In the genomic region with DNA sequence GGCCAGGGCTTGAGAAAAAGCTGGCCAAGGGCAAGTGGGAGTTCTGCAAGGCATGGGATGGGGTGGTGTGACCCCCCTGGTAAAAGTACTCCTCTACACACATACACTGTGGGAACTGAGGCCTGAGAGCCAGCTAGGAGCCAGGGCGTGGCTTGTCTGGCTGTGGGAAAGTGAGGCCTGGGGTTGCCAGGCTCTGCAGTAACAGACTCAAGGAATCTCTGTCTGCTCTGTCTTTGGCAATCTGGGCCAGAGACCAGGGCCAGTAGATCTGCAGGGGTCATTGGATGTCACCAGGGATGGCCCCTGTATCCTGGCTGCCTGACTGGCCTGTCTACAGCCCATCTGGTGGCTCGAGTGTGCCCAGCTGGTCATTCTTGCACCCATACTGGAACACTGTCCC, we compare ENCODE assay signal across 15 mouse cellular contexts.
DNase-seq lines count a peak whose midpoint lies in the region; ATAC-seq lines count a peak whose summit lies in the region.
"Had no signal": no experiment of that assay in that cellular context is flagged by ENCODE, and none has a peak within 500 bp of the region (broad histone marks: within the 10 kb centered on the region; RNA-seq: fewer than 3 reads in every experiment).

No protein-coding gene starts in this region.

- no peaks in the 10 kb centered on the region for H3K9me3 ChIP-seq in forebrain, embryonic 13.5 days (replicated peaks)
- H3K9me3 ChIP-seq in forebrain, embryonic 16.5 days (ENCODE audit: control insufficient read depth, low read length): no peaks in the 10 kb centered on the region
- H3K9me3 ChIP-seq in hindbrain, embryonic 16.5 days (ENCODE audit: control insufficient read depth, low read length): no peaks in the 10 kb centered on the region
- H3K9me3 ChIP-seq: embryonic facial prominence, embryonic 13.5 days had no signal

- H3K4me2 ChIP-seq in forebrain, embryonic 13.5 days: no peak overlapping the region
- H3K4me2 ChIP-seq in forebrain, embryonic 16.5 days (ENCODE audit: low read length): no peak overlapping the region
- H3K4me2 ChIP-seq in hindbrain, embryonic 16.5 days (ENCODE audit: low read length): no peak overlapping the region
- H3K4me2 ChIP-seq: embryonic facial prominence, embryonic 13.5 days had no signal

- no peaks in the 10 kb centered on the region for H3K36me3 ChIP-seq in forebrain, embryonic 13.5 days (ENCODE audit: poor library complexity, severe bottlenecking)
- no peaks in the 10 kb centered on the region for H3K36me3 ChIP-seq in forebrain, embryonic 16.5 days (ENCODE audit: control insufficient read depth, insufficient read depth)
- no peaks in the 10 kb centered on the region for H3K36me3 ChIP-seq in hindbrain, embryonic 16.5 days (ENCODE audit: control insufficient read depth, insufficient read depth, low read length)
- H3K36me3 ChIP-seq: embryonic facial prominence, embryonic 13.5 days had no signal

- WGBS in forebrain, embryonic 13.5 days: 88% methylated on average over 2 of the region's 2 CpGs
- 79% methylated on average over 2 of the region's 2 CpGs for WGBS in forebrain, embryonic 16.5 days
- WGBS in hindbrain, embryonic 16.5 days: 69% methylated on average over 2 of the region's 2 CpGs

- no peak overlapping the region for H3K4me3 ChIP-seq in forebrain, embryonic 13.5 days
- H3K4me3 ChIP-seq in forebrain, embryonic 16.5 days (replicated peaks; ENCODE audit: low read length): no peak overlapping the region
- no peak overlapping the region for H3K4me3 ChIP-seq in hindbrain, embryonic 16.5 days (ENCODE audit: low read length)
- H3K4me3 ChIP-seq: embryonic facial prominence, embryonic 13.5 days had no signal

- 0 out of 2 replicates have a peak overlapping the region, but pooled peaks have one; percentile 5 for H3K27ac ChIP-seq in forebrain, embryonic 13.5 days
- H3K27ac ChIP-seq in forebrain, embryonic 16.5 days (ENCODE audit: low read length): no peak overlapping the region
- no peak overlapping the region for H3K27ac ChIP-seq in hindbrain, embryonic 16.5 days (ENCODE audit: low read depth, low read length)
- H3K27ac ChIP-seq: embryonic facial prominence, embryonic 13.5 days had no signal

- H3K27me3 ChIP-seq in forebrain, embryonic 13.5 days: no peaks in the 10 kb centered on the region
- H3K27me3 ChIP-seq in forebrain, embryonic 16.5 days (replicated peaks; ENCODE audit: control insufficient read depth, insufficient read depth, low read length): no peaks in the 10 kb centered on the region
- H3K27me3 ChIP-seq in hindbrain, embryonic 16.5 days (replicated peaks; ENCODE audit: control insufficient read depth, insufficient read depth, low read length): no peaks in the 10 kb centered on the region

- H3K4me1 ChIP-seq in forebrain, embryonic 13.5 days: peaks cover 48% of the 10 kb centered on the region
- peaks cover 18% of the 10 kb centered on the region for H3K4me1 ChIP-seq in forebrain, embryonic 16.5 days (replicated peaks; ENCODE audit: control insufficient read depth, insufficient read depth, low read length)
- peaks cover 11% of the 10 kb centered on the region for H3K4me1 ChIP-seq in hindbrain, embryonic 16.5 days (ENCODE audit: control insufficient read depth, insufficient read depth, low read depth, low read length)

- H3K9ac ChIP-seq in forebrain, embryonic 13.5 days: no peak overlapping the region
- no peak overlapping the region for H3K9ac ChIP-seq in forebrain, embryonic 16.5 days (replicated peaks; ENCODE audit: low read depth, low read length)
- H3K9ac ChIP-seq in hindbrain, embryonic 16.5 days (ENCODE audit: low read depth, low read length): no peak overlapping the region
- H3K9ac ChIP-seq: embryonic facial prominence, embryonic 13.5 days had no signal

- DNase-seq in cerebellum, adult 9-10 months: peak; percentile 7
- no peak for DNase-seq in cerebellum, adult 11-12 months
- peak; percentile 44 for DNase-seq in MN1 (ENCODE audit: low spot score)
- DNase-seq in spleen, postnatal 14 days (ENCODE audit: low spot score in 2 of 2): no peak
- DNase-seq: adrenal gland, postnatal 14 days; gastrocnemius, postnatal 36 days; kidney, adult 18-20 months; kidney, postnatal 10 days; lung, postnatal 10 days had no signal

- ATAC-seq in forebrain, embryonic 13.5 days: no peak
- no peak for ATAC-seq in forebrain, embryonic 16.5 days
- ATAC-seq in hindbrain, embryonic 16.5 days: peak; percentile 79
- no peak for ATAC-seq in megakaryocyte, adult 5-6 weeks (ENCODE audit: poor library complexity, severe bottlenecking)
- ATAC-seq: activated CD4-positive, CD25-positive, alpha-beta regulatory T cell, adult 4 months had no signal

Comparison
In these comparisons a context has a peak if more than half of its experiments do, and no peak if none do; other contexts are left out.
1. DNase-seq: peak in cerebellum, adult 9-10 months (single experiment) and MN1 (single experiment); none in cerebellum, adult 11-12 months (single experiment) and spleen, postnatal 14 days (0 of 2).